Mouse (Mus musculus) frontal cortex, postnatal 36 days (tissue): Measurements from ENCODE around the gene Arhgap23.

Source experiments
- DNase-seq, 2 experiments: peaks; one replicate each; pipeline ENCODE4 v3.0.0; 2022; ENCODE audit warnings: low spot score in 2 of 2

The Arhgap23 gene

DNA sequence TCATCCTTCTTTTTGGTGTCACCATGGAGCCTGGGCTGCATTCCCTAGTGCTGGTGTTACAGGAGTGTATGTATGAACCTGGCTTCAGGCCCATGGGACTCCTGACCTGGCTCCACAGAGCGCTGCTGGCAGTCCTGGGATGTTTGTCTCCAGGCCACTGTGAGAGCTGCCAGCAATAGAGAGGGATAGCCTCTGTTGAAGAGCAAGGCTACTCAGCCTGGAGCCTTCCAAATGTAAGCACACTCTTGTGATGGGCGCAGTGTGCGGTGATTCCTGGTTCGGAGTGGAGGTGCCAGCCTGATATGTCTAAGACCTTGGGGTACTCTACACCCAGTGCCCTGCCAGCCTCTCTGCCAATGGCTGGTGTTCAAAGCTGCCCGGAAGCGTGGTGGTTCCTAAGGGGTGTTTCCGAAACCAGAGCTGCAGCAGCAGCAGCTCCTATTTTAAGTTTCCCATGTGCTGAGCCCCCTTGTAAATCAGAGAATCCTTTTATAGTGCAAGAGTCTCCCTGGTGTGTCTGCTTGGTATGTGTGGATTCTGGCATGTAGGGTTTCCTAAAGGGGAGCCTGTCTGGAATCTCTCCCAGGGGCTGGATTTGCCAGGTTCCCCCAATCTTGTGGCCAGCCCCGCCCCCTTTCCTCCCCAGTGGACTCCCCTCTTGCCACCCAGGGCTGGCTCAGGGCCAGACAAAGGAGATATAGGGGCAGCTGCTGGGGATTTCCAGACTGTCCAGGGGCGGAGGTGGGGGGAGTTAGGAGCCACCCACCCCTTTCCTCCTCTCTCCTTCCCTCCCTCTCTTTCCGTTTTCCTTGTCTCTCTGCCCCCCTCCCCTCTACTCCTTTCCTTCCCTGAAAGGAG is 9.0 kb upstream of the Arhgap23 start:
- DNase-seq: no peak

DNA sequence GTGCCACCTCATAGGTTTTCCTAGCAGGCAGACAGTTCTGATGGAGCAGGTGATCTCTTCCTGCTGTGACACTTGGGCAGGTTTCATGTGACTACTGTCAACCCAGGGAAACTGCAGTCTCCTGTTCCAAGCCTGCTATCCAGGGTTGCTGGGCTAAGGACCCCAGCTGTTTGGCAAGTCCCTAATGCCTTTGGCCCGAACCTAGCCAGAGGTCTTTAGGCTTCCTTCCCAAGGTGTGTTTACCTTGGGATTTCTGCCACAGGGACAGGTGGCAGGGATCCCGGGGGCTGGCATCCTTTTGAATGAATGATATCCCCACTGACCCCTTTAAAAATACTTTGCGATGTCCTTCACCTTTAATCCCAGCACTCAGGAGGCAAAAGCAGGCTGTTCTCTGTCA is 7.9 kb upstream of the Arhgap23 start:
- no peak for DNase-seq

DNA sequence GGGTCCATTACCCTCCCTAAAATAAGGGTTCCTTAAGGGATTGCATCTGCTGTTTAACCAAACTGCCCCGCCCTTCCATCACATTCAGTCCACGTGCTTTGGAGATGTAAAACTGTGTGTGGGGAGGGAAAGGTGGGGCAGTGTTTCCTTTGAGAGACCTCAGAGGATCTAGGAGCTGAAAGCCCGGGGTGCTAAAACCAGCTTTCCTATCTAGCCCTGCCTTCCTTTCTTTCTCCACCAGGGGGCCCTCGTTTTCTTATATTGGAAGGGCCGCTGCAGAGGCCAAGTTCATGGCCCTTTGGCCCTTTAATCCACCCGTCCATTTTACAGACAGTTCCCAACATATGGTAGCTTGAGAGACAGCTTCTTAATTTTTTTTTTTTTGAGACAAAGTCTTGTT is 7.2 kb upstream of the Arhgap23 start:
- DNase-seq: peak; percentile 69 to 74

DNA sequence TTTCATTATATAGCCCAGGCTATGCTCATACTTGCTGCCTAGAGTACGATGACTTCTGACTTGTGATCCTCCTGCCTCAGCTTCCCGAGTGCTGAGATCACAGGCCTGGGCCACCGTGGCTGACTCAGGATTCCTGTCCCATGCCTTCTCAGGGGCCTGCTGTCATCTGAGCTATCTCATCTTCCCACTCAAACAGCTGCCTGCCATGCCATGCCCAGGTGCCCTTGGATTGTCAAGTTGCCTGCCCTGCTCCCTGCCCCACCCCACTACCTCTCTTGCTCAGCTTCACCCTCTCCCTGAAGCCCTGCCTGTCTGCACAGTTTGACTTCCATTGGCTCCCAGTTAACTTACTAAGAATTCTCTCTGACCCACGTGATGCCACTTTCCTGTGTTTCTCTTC is 4.4 kb upstream of the Arhgap23 start:
- DNase-seq: no peak

DNA sequence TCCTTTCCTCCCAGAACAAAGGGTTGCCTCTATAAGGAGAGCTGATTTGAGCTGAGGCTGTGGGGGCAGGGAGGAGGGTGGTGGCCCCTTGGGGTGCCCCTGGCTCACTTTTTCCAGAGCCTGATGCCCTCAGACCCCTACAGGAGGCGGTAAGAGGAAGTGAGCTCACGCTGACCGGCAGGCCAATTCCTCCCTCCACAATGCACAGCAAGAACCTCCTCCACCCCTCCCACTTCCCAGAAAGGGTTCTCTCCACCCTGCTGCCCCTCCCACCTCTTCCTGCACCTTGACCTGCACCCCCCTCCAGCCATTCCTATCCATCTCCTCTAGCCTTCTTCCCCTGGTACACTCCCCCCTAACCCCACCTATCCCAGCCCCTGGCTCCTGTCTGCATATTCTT is 3.2 kb upstream of the Arhgap23 start:
- DNase-seq: no peak

DNA sequence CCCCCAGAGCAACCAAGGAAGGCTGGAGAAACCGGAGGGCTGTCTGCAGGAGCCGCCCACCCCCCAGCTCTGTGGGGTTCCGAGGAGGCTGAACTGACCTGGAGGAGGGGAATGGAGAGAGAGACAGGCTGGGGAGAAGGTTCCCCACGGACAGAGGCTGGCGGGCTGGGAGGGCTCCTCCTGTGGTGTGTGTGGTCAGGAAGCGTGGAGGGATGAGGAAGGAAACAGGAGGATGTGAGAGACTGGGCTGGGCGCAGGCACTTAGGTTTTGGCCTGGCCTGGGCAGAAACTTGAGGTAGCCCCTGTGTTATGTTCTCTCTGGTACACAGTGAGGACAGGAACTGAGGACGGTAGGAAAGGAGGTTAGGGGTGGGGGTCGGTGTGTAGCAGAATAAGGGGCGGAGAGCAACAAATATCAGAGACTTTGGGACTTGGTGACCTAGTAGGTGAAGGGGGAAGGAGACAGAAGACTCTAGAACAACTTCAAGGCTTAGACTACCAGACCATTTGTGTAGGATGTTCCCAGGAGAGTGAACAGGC is 2.5 kb upstream of the Arhgap23 start:
- DNase-seq: no peak

DNA sequence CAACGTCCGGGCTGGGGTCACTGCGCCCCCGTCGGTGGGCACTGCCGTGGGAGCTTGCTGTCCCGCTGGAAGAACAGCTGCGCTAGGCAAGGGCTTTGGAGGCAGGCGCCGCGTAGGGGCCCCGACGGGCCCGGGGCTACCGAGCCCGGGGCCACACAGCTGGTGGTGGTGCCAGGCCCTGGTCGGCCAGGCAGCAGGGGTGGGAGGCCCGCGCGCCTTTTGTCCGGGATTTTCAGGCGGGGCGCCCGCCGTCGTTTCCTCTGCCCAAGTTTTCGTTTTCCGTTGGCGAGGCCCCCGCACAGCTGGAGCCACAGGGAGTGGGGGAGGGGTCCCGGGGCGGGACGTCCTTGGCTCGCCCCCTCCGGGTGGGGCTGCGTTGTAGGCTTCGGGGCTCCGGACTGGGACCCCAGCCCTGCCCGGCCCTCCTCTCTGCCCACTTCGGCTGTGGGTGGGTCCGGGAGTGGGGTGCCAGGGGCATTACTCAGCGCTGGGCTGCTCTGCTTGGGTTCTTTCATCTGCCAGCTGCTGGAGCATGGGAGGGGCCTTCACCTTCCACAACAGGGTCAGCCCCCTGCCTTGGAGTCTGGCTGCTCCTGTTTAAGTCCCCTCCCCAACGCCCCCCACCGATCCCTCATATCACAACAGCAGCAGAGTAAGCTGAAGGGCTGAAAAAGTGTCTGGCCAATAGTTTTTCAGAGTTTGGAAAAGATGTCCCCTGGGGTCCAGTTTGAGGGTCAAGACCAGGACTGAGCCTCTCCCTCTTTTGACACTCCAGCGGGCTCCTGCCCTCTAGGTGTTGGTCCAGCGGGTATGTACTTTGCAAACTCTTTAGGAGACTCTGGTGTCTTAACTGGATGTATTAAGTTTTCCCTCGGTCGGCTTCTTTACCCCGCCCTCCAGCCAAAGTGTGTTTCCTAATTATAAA is 641 bp downstream of the Arhgap23 start:
- DNase-seq: no peak

DNA sequence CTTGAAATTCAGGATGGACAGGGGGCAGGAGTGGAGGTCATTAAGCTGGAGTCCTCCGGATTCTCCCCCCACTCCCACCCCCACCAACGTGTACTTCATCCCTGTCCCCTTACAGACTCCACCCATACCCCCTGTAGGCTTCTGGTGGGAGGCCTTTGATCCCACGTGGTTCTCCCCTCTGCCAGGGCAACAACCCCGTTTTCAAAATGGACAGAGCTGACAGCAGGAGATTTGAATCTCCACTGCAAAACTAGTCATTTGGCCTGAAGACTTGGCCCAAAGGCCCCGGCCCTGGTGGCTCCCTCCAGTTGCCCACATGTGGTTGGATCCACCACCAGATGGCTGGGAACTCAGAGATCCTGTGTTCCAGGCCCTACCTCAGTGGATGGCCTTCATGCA is 1.3 kb downstream of the Arhgap23 start:
- no peak for DNase-seq

DNA sequence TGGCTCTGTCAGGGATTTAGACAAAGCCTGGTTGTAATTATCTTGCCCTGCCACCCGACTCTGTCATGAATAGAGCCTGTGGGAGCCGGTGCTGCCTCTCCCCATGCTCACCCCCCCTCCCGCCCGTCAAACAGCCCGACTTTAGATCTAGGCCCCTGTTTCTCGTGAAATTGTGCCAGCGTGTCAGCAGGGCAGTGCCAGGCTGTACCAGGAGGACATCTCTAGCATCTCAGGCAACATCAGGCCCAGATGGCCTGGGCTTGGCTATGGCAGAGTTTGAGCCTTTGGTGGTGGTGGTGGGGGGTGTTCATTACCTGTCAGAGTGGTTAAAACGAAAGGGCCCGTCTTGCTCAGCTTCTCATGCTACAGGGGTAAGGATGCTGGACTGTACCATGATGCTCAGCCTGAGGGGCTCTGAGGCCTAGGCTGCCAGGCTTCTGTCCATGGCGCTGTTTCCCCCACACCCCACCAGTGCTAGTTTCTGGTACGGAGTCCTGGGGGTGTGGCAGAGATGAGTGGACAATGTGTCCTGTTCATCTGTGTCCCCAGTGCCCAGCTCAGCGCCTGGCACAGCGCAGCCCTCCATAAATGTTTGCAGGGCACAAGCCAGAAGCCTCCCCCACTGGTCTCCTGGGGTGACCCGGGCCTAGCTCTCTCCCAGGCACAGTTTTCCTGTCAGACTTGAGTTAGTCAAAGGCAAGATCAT is 3.7 kb downstream of the Arhgap23 start:
- no peak for DNase-seq

DNA sequence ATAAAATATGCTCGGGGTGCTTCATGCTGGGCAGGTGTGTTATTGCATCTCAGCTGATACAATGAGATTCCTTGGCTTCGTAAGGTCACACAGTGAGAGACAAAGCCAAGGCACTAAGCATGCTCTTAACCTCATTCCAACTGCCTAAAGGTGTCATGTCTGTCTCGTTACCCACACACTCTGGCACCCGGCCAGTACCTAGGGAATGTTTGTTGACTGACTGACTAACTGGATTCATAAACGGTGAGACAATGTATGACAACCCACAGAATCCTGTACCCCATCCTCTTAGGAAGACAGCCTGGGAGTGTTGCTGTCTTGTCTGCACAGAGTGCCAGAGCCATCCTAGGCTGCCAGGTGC is 4.2 kb downstream of the Arhgap23 start:
- no peak for DNase-seq

DNA sequence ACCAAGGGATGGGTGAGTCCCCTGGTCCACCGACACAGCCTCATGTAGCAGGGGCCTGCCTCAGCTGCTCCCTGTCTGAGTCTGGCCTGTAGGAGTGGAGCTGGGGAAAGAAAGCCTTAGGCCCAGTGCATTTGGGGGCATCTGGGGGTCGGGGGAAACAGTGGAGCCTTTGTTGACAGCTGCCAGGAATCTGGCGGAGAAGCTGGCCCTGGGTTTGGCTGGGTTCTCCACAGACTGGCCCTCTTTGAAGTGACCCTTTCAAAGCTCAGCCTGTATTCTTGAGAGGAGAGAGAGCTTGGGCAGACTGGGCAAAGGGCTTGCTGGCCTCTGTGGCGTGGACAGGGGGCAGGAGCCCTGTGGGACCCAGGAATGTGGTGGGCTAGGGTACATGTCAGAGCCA is 7.2 kb downstream of the Arhgap23 start:
- DNase-seq: peak in 1 of 2 experiments; percentile 54

DNA sequence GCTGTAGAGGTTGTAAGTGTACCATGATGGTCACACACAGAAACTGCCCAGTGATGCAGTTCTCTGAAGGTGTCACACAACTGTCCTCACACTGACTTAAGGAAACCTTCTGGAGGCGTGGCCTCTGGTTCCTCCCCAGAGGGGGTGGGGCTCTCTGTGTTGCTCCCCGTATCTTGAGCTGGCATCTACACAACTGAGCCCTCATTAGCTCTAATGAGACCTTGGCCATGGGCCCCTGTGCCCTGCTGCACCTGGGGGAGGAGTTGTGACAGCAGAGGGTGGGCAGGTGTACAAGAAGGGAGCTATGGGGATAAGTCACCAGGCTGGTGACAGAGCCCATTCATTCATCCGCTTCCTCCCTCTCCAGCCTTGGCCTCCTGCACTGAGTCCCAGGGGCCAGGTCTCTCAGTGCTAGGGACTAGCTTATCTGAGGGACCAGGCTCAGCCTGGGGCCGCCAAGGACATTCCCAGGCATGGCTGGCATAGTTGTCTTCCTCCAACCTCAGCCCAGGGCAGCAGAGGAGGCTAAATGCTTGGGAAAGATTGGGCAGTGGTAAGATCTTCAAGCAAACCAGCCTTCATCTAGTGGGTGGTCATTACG is 8.9 kb downstream of the Arhgap23 start:
- no peak for DNase-seq

DNA sequence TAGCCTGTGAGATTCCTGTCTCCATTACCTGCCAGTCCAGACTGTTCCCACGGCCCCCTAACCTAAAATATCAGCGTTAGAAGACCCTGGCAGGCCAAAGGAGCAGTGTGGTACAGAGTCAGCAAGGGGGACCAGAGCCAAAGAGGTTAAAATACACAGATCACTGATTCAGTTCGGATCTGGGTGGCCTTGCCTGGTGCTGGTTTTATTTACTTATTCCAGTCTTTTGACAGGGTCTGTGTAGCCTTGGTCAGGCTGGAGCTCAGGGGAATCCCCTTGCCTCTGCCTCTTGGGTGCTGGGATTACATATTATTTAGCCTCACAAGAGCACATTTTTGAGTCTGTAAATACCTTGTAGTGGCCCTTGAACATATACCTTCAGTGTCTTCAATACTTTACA is 9.5 kb downstream of the Arhgap23 start:
- no peak for DNase-seq

DNA sequence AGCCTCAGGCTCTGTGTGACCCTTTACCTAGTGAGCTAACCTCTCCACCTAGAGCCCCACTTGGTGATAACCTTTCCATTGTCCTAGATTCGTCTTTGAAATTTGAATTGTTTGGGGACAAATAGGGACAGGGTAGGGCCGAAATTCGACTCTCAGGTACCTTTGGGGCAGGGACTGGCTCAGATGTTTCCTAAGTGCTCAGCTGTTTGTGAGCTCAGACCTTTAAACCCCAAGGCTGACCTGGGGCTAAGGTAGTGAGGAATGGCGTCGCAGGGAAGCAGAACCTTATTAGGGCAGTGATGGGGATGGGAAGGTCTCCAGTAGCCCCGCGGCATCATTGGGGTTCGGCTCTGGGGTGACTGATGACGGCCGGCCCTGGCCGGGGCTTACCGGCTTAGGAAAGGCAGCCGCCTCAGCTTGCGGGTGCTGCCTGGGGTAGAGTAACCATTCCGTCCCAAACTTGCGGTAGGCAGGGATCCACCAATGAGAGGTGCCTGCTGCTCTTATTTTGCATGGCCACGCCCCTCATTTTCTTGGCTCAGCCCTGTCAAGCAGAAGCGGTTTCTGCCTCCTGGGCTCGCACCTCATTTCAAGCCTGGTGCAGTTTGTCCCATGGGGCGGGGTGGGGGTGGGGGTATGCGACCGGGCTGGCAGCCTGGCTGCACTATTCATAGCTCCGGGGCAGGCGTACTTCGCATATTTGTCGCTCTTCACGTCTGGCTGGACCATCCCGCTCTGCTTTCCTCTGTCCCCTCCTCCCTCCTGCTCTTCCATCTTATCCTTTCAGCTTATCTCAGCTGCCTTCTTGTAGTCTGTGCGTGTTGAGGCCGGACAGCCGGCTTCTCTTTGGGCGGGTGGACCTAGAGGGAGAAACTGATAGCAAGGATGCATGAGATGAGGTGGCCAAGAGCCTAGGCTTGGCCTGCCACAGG is 12.7 kb downstream of the Arhgap23 start:
- peak; percentile 60 to 68 for DNase-seq

DNA sequence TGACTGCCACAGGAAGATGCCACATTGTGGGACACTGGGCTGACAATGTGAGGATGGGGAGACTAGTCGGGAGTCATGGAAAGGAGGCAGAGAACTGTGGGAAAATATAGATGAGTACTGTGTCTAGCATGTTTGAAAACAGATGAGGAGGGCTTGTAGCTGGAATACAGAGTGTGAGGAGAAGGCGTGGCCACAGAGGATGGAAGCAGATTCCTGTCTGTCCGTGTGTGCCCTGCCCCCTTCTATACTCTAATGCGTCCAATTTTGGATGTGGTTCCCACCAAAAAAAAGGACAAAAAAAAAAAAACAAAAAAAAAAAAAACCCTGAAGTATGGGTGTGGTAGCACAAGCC is 13.4 kb downstream of the Arhgap23 start:
- no peak for DNase-seq

DNA sequence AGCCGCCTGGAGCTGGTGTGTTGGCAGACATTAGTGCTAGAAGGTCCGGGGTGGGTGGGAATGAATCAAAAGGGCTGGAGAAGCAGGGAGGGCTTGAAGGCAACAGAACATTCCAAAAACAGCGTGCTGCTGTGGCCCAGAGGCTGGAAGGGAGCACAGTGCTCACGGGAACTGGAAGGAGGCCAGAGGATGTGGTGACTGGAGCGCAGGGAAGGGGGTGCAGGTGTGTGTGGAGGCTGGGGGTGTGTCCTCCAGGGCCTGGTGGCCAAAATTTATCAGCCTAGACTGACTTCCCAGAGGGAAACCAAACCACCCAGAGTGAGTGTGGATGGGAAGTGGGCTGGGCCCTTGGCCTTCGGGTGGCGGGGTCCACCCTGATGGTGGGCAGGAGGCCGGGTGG is 14.3 kb downstream of the Arhgap23 start:
- DNase-seq: no peak

DNA sequence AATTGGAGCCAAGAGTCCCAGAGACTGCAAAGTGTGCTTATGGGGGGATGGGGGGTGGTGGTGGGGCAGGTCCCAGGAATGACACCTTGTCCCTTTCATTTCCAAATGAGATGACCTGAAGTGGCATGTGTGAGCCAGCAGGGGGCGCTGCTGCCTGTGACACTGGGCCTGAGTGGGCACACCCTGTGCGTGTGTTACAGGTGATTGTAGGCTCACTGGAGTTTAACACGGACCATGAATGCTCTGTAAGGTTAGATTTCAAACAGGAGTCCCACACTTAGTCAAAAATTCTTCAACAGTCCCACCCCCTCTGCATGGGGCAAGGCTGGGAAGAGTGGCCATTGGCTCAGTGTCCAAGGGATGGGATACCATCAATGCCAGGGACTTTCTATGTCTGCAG is 16.7 kb downstream of the Arhgap23 start:
- no peak for DNase-seq

DNA sequence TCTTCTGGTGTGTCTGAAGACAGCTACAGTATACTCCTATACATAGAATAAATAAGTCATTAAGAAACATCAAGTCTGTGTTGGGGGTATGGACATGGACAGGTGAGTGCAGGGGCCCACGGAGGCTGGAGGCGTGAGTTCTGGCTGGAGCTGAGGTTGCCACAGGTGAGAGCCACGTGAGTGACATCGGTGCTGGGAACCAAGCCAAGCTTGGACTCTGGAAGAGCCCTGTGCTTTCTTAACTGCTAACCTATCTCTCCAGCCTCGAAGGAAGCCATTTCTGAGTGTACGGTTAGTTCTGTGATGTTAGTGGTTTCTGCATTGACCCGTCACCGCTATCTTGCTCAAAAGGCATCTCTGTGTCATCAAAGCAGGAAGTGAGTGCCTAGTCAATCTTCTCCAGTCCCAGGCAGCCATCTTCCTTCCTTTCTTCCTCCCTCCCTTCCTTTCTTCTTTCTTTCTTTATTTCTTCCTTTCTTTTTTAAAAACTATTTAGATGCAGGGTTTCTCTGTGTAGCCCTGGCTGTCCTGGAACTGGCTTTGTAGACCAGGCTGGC is 17.7 kb downstream of the Arhgap23 start:
- DNase-seq: no peak

DNA sequence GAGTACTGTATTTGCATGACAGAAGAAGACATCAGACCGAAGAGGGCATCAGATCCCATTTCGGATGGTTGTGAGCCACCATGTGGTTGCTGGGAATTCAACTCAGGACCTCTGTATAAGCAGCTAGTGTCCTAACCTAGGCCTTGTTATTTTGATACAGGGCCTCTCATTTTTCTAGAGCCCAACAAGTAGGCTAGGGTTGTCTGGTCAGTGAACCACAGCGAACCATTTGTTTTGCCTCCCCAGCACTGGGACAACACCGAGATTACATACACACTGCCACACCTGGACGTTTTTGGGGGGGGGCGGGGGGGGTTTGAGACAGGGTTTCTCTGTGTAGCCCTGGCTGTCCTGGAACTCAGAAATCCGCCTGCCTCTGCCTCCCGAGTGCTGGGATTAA is 18.8 kb downstream of the Arhgap23 start:
- DNase-seq: no peak

DNA sequence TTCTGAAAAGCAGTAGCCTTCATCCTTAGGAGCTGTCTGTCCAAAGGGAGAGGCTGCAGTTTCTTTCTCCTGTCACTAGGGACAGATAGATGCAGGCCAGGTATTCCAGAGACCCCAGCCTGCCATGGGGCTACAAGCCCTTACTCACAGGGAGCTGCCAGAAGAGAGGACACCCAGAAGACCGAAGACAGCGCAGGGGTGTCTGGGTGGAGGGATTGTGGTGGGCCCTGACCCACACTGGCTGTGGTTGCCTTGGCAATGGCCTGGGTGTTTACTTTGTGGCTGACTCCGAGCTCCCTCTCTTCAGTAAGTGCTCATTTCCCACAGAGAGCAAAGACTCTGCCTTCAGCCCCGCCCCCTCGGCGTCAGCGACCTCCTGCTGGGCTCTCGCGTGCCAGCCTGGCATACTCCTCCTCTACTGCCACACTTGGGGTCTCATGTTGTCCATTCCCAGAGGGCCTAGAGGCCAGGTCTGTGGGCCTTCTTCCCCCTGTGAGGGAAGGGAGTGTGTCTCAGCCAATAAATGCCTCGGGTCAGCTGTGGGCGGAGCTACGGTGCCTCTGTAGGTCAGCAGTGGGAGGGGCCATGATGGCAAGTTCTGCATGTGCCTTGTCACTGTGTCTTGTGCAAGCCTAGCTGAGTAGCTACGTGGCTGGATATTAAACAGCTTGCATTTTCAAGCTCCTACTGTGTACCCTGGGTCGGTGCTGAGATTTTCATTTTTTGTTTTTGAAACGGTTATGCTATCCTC is 19.5 kb downstream of the Arhgap23 start:
- no peak for DNase-seq
